Mouse (Mus musculus): ENCODE measurements around the gene Nhp2. TPM values are rescaled to one million over a fixed set of nuclear protein-coding genes. Genes with fewer than 3 reads are reported as not detected.

Gene Nhp2
- total RNA-seq (2021) = 10 to 100 TPM; 24.2 to 28.1 TPM
- long read RNA-seq, experiment 1, transcript Nhp2-202 (4 exons, 1,042 nt) = major isoform, 55 of 58 reads
- long read RNA-seq, experiment 1, partial matches to known transcripts = 0 of 58 reads
- long read RNA-seq, experiment 1, other reads (novel, unspliced or antisense) = 0 of 58 reads
- long read RNA-seq, experiment 2, transcript Nhp2-202 (4 exons, 1,042 nt) = major isoform, 44 of 48 reads
- long read RNA-seq, experiment 2, partial matches to known transcripts = 2 of 48 reads
- long read RNA-seq, experiment 2, other reads (novel, unspliced or antisense) = 1 of 48 reads

- peak; percentile 99 for DNase-seq (ENCODE audit: low spot score)
Observed at GRCm38 (mm10) chr11:51619409-51620060, at the start of gene Nhp2. Gene Nhp2 (plus strand): TSS chr11:51619735.

GRCm38 (mm10) chr11:51576454-51576853, 43.1 kb upstream of the Nhp2 start:
- DNase-seq (ENCODE audit: low spot score) = no peak

GRCm38 (mm10) chr11:51577587-51577986, 41.9 kb upstream of the Nhp2 start:
- DNase-seq (ENCODE audit: low spot score) = no peak

- no peak for DNase-seq (ENCODE audit: low spot score)
Observed at GRCm38 (mm10) chr11:51579024-51579423, 40.5 kb upstream of the Nhp2 start.

GRCm38 (mm10) chr11:51582713-51583112, 36.8 kb upstream of the Nhp2 start:
- DNase-seq (ENCODE audit: low spot score) = peak; percentile 76

GRCm38 (mm10) chr11:51584057-51584430, 35.5 kb upstream of the Nhp2 start:
- DNase-seq (ENCODE audit: low spot score) = no peak

- peak; percentile 98 for DNase-seq (ENCODE audit: low spot score)
Observed at GRCm38 (mm10) chr11:51584431-51585248, 34.9 kb upstream of the Nhp2 start, which contains the start of gene Phykpl. Gene Phykpl (plus strand): TSS chr11:51584757.

GRCm38 (mm10) chr11:51585608-51586252, 33.8 kb upstream of the Nhp2 start:
- DNase-seq (ENCODE audit: low spot score) = no peak

- no peak for DNase-seq (ENCODE audit: low spot score)
Observed at GRCm38 (mm10) chr11:51586411-51586810, 33.1 kb upstream of the Nhp2 start.

GRCm38 (mm10) chr11:51587059-51587458, 32.5 kb upstream of the Nhp2 start:
- no peak for DNase-seq (ENCODE audit: low spot score)

GRCm38 (mm10) chr11:51588833-51589232, 30.7 kb upstream of the Nhp2 start:
- no peak for DNase-seq (ENCODE audit: low spot score)

GRCm38 (mm10) chr11:51590002-51590401, 29.5 kb upstream of the Nhp2 start:
- no peak for DNase-seq (ENCODE audit: low spot score)

GRCm38 (mm10) chr11:51591168-51591567, 28.4 kb upstream of the Nhp2 start:
- DNase-seq (ENCODE audit: low spot score) = no peak

- no peak for DNase-seq (ENCODE audit: low spot score)
Observed at GRCm38 (mm10) chr11:51591915-51592314, 27.6 kb upstream of the Nhp2 start.

- DNase-seq (ENCODE audit: low spot score) = no peak
Observed at GRCm38 (mm10) chr11:51593368-51593767, 26.2 kb upstream of the Nhp2 start.

- DNase-seq (ENCODE audit: low spot score) = no peak
Observed at GRCm38 (mm10) chr11:51593849-51594248, 25.7 kb upstream of the Nhp2 start.

GRCm38 (mm10) chr11:51594715-51595350, 24.7 kb upstream of the Nhp2 start:
- DNase-seq (ENCODE audit: low spot score) = no peak

- no peak for DNase-seq (ENCODE audit: low spot score)
Observed at GRCm38 (mm10) chr11:51595459-51596083, 24.0 kb upstream of the Nhp2 start.

GRCm38 (mm10) chr11:51597553-51597952, 22.0 kb upstream of the Nhp2 start:
- DNase-seq (ENCODE audit: low spot score) = no peak

GRCm38 (mm10) chr11:51602253-51602652, 17.3 kb upstream of the Nhp2 start:
- no peak for DNase-seq (ENCODE audit: low spot score)

Measured in gastrocnemius, adult 18-20 months (tissue).